Mouse (Mus musculus): ENCODE data around the gene Immp2l.

Gene Immp2l

GRCm38 (mm10) chr12:41192829-41193228 is 168.9 kb downstream of the Immp2l start:
- DNase-seq, result no peak

GRCm38 (mm10) chr12:41196374-41196773 is 172.5 kb downstream of the Immp2l start:
- DNase-seq, result no peak

- no peak for DNase-seq
Observed at GRCm38 (mm10) chr12:41215186-41215585, 191.3 kb downstream of the Immp2l start.

- peak; percentile 16 to 18 for DNase-seq
Observed at GRCm38 (mm10) chr12:41221893-41222292, 198.0 kb downstream of the Immp2l start.

- DNase-seq, result no peak
Observed at GRCm38 (mm10) chr12:41223686-41224085, 199.8 kb downstream of the Immp2l start.

GRCm38 (mm10) chr12:41224538-41224937 is 200.6 kb downstream of the Immp2l start:
- no peak for DNase-seq

GRCm38 (mm10) chr12:41231966-41232365 is 208.1 kb downstream of the Immp2l start:
- DNase-seq, result no peak

GRCm38 (mm10) chr12:41237880-41238279 is 214.0 kb downstream of the Immp2l start:
- DNase-seq, result no peak

GRCm38 (mm10) chr12:41241221-41241620 is 217.3 kb downstream of the Immp2l start:
- DNase-seq, result no peak

- no peak for DNase-seq
Observed at GRCm38 (mm10) chr12:41248254-41248653, 224.4 kb downstream of the Immp2l start.

GRCm38 (mm10) chr12:41250123-41250522 is 226.2 kb downstream of the Immp2l start:
- no peak for DNase-seq

GRCm38 (mm10) chr12:41257905-41258304 is 234.0 kb downstream of the Immp2l start:
- no peak for DNase-seq

GRCm38 (mm10) chr12:41259608-41260007 is 235.7 kb downstream of the Immp2l start:
- no peak for DNase-seq

GRCm38 (mm10) chr12:41274136-41274535 is 250.2 kb downstream of the Immp2l start:
- no peak for DNase-seq

- DNase-seq, result peak in 1 of 2 experiments; percentile 5
Observed at GRCm38 (mm10) chr12:41275361-41275760, 251.5 kb downstream of the Immp2l start.

GRCm38 (mm10) chr12:41277896-41278295 is 254.0 kb downstream of the Immp2l start:
- DNase-seq, result no peak

- no peak for DNase-seq
Observed at GRCm38 (mm10) chr12:41289047-41289446, 265.2 kb downstream of the Immp2l start.

- no peak for DNase-seq
Observed at GRCm38 (mm10) chr12:41307015-41307414, 283.1 kb downstream of the Immp2l start.

GRCm38 (mm10) chr12:41308726-41309680 is 285.1 kb downstream of the Immp2l start:
- peak in 1 of 2 experiments; percentile 16 for DNase-seq

GRCm38 (mm10) chr12:41313391-41313790 is 289.5 kb downstream of the Immp2l start:
- DNase-seq, result no peak

GRCm38 (mm10) chr12:41314811-41315461 is 291.0 kb downstream of the Immp2l start:
- DNase-seq, result no peak

GRCm38 (mm10) chr12:41315871-41316270 is 292.0 kb downstream of the Immp2l start:
- no peak for DNase-seq

- DNase-seq, result no peak
Observed at GRCm38 (mm10) chr12:41316426-41316825, 292.5 kb downstream of the Immp2l start.

GRCm38 (mm10) chr12:41317431-41317830 is 293.5 kb downstream of the Immp2l start:
- DNase-seq, result peak; percentile 64 to 67
